In the genomic region with DNA sequence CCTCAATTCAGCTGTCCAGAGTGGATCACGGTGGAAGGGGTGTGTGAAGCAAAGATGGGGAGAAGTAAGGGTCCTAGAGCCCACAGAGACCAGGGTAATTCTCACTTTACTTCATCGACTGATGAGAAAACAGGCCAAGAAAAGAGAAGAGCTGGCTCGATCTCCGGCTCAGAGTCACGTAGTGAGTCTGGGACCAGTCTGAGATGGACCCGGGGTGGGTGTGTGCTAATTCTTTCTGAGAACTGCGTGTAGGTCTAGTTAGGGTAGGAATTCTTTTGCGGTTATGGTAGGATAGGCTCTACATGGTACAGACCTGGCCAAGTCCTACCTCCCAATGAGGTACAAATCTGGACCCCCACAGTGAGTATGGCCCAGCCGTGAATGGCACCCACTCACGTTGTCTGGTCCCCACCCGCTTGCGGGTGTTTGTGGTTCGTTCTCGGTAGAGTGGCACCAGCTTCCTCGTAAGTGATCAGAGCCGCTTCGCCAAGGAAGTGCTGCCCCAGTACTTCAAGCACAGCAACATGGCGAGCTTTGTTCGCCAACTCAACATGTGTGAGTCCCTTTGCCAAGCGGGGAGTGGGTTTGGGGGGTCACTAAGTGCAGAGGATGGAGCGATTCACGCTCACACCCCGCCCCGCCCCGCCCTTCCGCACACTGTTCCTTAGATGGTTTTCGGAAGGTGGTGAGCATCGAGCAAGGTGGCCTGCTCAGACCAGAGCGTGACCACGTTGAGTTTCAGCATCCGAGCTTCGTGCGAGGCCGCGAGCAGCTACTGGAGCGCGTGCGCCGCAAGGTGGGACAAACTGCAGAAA, we compare ENCODE assay signal across 7 mouse cellular contexts. TPM values are rescaled to one million over a fixed set of nuclear protein-coding genes. Genes with fewer than 3 reads are reported as not detected.
A peak's percentile ranks its signal among the peaks of the same experiment; 100 is the strongest.
DNase-seq lines count a peak whose midpoint lies in the region; ATAC-seq and TF ChIP-seq lines count a peak whose summit lies in the region.

No protein-coding gene starts in this region.

- no peak for TF ChIP-seq EP300 in lung, postnatal 0 days (IDR thresholded peaks at IDR 0.05)

- peak overlapping the region; percentile 19; the same call in 1 of the 2 replicates for H3K9ac ChIP-seq in lung, postnatal 0 days (replicated peaks; ENCODE audit: low read depth)
- H3K9ac ChIP-seq in forebrain, embryonic 13.5 days: 0 out of 2 replicates have a peak overlapping the region, but pooled peaks have one; percentile 58
- no peak overlapping the region for H3K9ac ChIP-seq in limb, embryonic 12.5 days (replicated peaks)

- peak overlapping the region; percentile 43 for H3K4me3 ChIP-seq in lung, postnatal 0 days (ENCODE audit: low read depth, low read length)
- peak overlapping the region; percentile 47 for H3K4me3 ChIP-seq in forebrain, embryonic 13.5 days
- H3K4me3 ChIP-seq in limb, embryonic 12.5 days (replicated peaks): peak overlapping the region; percentile 51
- peak overlapping the region; percentile 55 for H3K4me3 ChIP-seq in small intestine, adult 2 months (ENCODE audit: low read depth, low read length)

- H3K4me2 ChIP-seq in lung, postnatal 0 days (replicated peaks; ENCODE audit: low read depth, low read length): peak overlapping the region; percentile 86
- H3K4me2 ChIP-seq in forebrain, embryonic 13.5 days: peak overlapping the region; percentile 79
- H3K4me2 ChIP-seq in limb, embryonic 12.5 days: peak overlapping the region; percentile 86

- peaks cover 53% of the 10 kb centered on the region for H3K27me3 ChIP-seq in lung, postnatal 0 days (replicated peaks; ENCODE audit: insufficient read depth, low read length)
- H3K27me3 ChIP-seq in forebrain, embryonic 13.5 days: peaks cover 99% of the 10 kb centered on the region
- peaks cover 99% of the 10 kb centered on the region for H3K27me3 ChIP-seq in limb, embryonic 12.5 days
- peaks cover 7% of the 10 kb centered on the region for H3K27me3 ChIP-seq in small intestine, adult 2 months (ENCODE audit: control insufficient read depth, insufficient read depth, low read length)

- no peak for DNase-seq in lung, postnatal 0 days (ENCODE audit: low spot score)
- no peak for DNase-seq in lung, postnatal 36 days
- no peak for DNase-seq in right cerebral cortex, postnatal 36 days (ENCODE audit: low spot score in 2 of 2)
- DNase-seq in adrenal gland, postnatal 36 days: no peak

- no peak for TF ChIP-seq POLR2A in small intestine, adult 2 months (IDR thresholded peaks at IDR 0.05; ENCODE audit: low read depth, low read length)

- 10% methylated on average over 39 of the region's 39 CpGs for WGBS in lung, postnatal 0 days
- WGBS in forebrain, embryonic 13.5 days: 1% methylated on average over 39 of the region's 39 CpGs
- WGBS in limb, embryonic 12.5 days: 2% methylated on average over 39 of the region's 39 CpGs
- WGBS in small intestine, adult 2 months: 17% methylated on average over 39 of the region's 39 CpGs

- ATAC-seq in lung, postnatal 0 days: no peak
- ATAC-seq in forebrain, embryonic 13.5 days: no peak
- ATAC-seq in limb, embryonic 12.5 days (ENCODE audit: insufficient number of reproducible peaks, insufficient read depth, low FRiP score, low TSS enrichment, low read depth): peak; percentile 0; the same call in 1 of the 2 replicates

- H3K27ac ChIP-seq in lung, postnatal 0 days (ENCODE audit: low read length): peak overlapping the region; percentile 79; the same call in 1 of the 2 replicates
- no peak overlapping the region for H3K27ac ChIP-seq in forebrain, embryonic 13.5 days
- no peak overlapping the region for H3K27ac ChIP-seq in limb, embryonic 12.5 days
- no peak overlapping the region for H3K27ac ChIP-seq in small intestine, adult 2 months (ENCODE audit: insufficient read depth, low read depth, low read length)

- H3K36me3 ChIP-seq in lung, postnatal 0 days (ENCODE audit: insufficient read depth, low read length): no peaks in the 10 kb centered on the region
- H3K36me3 ChIP-seq in forebrain, embryonic 13.5 days (ENCODE audit: poor library complexity, severe bottlenecking): no peaks in the 10 kb centered on the region
- H3K36me3 ChIP-seq in limb, embryonic 12.5 days: no peaks in the 10 kb centered on the region
- peaks cover 19% of the 10 kb centered on the region for H3K36me3 ChIP-seq in small intestine, adult 2 months (ENCODE audit: control insufficient read depth, insufficient read depth, low read length)

- TF ChIP-seq CTCF in lung, postnatal 0 days (IDR thresholded peaks at IDR 0.05): no peak
- no peak for TF ChIP-seq CTCF in small intestine, adult 2 months (IDR thresholded peaks at IDR 0.05; ENCODE audit: extremely low read depth, insufficient read length, insufficient replicate concordance, low read depth, low read length)

- H3K9me3 ChIP-seq in lung, postnatal 0 days (ENCODE audit: low read length): no peaks in the 10 kb centered on the region
- no peaks in the 10 kb centered on the region; the same call in 1 of the 2 replicates for H3K9me3 ChIP-seq in forebrain, embryonic 13.5 days (replicated peaks)
- peaks cover 6% of the 10 kb centered on the region; the same call in 1 of the 2 replicates for H3K9me3 ChIP-seq in limb, embryonic 12.5 days

- peaks cover 17% of the 10 kb centered on the region for H3K4me1 ChIP-seq in lung, postnatal 0 days (ENCODE audit: insufficient read depth, low read depth, low read length)
- H3K4me1 ChIP-seq in forebrain, embryonic 13.5 days: peaks cover 30% of the 10 kb centered on the region
- H3K4me1 ChIP-seq in limb, embryonic 12.5 days (replicated peaks): peaks cover 36% of the 10 kb centered on the region
- H3K4me1 ChIP-seq in small intestine, adult 2 months (ENCODE audit: control insufficient read depth, insufficient read depth, insufficient read length, low read length): peaks cover 19% of the 10 kb centered on the region

RNA-seq across cellular contexts. Expression of a gene that starts 0.7 kb away (rescaled TPM):
- polyA plus RNA-seq in lung, postnatal 0 days (2015; fragmentation: Nextera tagmentation; extraction: Ambion mirVana): 1.7 and 2.0 TPM in 2 replicates
- polyA plus RNA-seq in forebrain, embryonic 13.5 days (2015; fragmentation: Nextera tagmentation; extraction: Ambion mirVana): 0.10 and 0.13 TPM in 2 replicates
- 0.13 and 0.18 TPM in 2 replicates for polyA plus RNA-seq in limb, embryonic 12.5 days (2016; fragmentation: Nextera tagmentation; extraction: Ambion mirVana)
- 1.2 and 1.3 TPM in 2 replicates for polyA plus RNA-seq in small intestine, adult 2 months (2012; rRNA removed)
- 1 to 10 TPM; 1.3 to 1.6 TPM for total RNA-seq in adrenal gland, postnatal 36 days (2021)

RNA-seq across cellular contexts. Expression of a gene that starts 5.6 kb away (rescaled TPM):
- 1.3 and 1.5 TPM in 2 replicates for polyA plus RNA-seq in lung, postnatal 0 days (2015; fragmentation: Nextera tagmentation; extraction: Ambion mirVana)
- 2.4 and 3.0 TPM in 2 replicates for polyA plus RNA-seq in forebrain, embryonic 13.5 days (2015; fragmentation: Nextera tagmentation; extraction: Ambion mirVana)
- 1.6 TPM in 2 replicates for polyA plus RNA-seq in limb, embryonic 12.5 days (2016; fragmentation: Nextera tagmentation; extraction: Ambion mirVana)
- polyA plus RNA-seq in small intestine, adult 2 months (2012; rRNA removed): 0.52 and 1.1 TPM in 2 replicates
- total RNA-seq in adrenal gland, postnatal 36 days (2021): 1 to 10 TPM; 5.5 TPM

RNA-seq across cellular contexts. Expression of a gene that starts 5.9 kb away (rescaled TPM):
- 6.0 and 6.6 TPM in 2 replicates for polyA plus RNA-seq in lung, postnatal 0 days (2015; fragmentation: Nextera tagmentation; extraction: Ambion mirVana)
- 0.44 and 0.58 TPM in 2 replicates for polyA plus RNA-seq in forebrain, embryonic 13.5 days (2015; fragmentation: Nextera tagmentation; extraction: Ambion mirVana)
- 1.7 and 1.9 TPM in 2 replicates for polyA plus RNA-seq in limb, embryonic 12.5 days (2016; fragmentation: Nextera tagmentation; extraction: Ambion mirVana)
- polyA plus RNA-seq in small intestine, adult 2 months (2012; rRNA removed): 12.4 and 34.9 TPM in 2 replicates
- 1 to 10 TPM; 3.3 to 3.6 TPM for total RNA-seq in adrenal gland, postnatal 36 days (2021)

RNA-seq across cellular contexts. Expression of a gene that starts 5.9 kb away (rescaled TPM):
- polyA plus RNA-seq in lung, postnatal 0 days (2015; fragmentation: Nextera tagmentation; extraction: Ambion mirVana): 35.5 and 35.8 TPM in 2 replicates
- 13.2 and 13.3 TPM in 2 replicates for polyA plus RNA-seq in forebrain, embryonic 13.5 days (2015; fragmentation: Nextera tagmentation; extraction: Ambion mirVana)
- polyA plus RNA-seq in limb, embryonic 12.5 days (2016; fragmentation: Nextera tagmentation; extraction: Ambion mirVana): 16.0 and 16.6 TPM in 2 replicates
- 62.7 and 112 TPM in 2 replicates for polyA plus RNA-seq in small intestine, adult 2 months (2012; rRNA removed)
- total RNA-seq in adrenal gland, postnatal 36 days (2021): 10 to 100 TPM; 15.3 to 17.9 TPM

RNA-seq across cellular contexts. Expression of a gene that starts 15.4 kb away (rescaled TPM):
- polyA plus RNA-seq in lung, postnatal 0 days (2015; fragmentation: Nextera tagmentation; extraction: Ambion mirVana): 24.6 and 24.8 TPM in 2 replicates
- polyA plus RNA-seq in forebrain, embryonic 13.5 days (2015; fragmentation: Nextera tagmentation; extraction: Ambion mirVana): 1.3 and 2.4 TPM in 2 replicates
- 5.9 and 6.8 TPM in 2 replicates for polyA plus RNA-seq in limb, embryonic 12.5 days (2016; fragmentation: Nextera tagmentation; extraction: Ambion mirVana)
- 8.6 and 13.8 TPM in 2 replicates for polyA plus RNA-seq in small intestine, adult 2 months (2012; rRNA removed)
- total RNA-seq in adrenal gland, postnatal 36 days (2021): 1 to 10 TPM; 2.7 to 3.0 TPM
